Mouse (Mus musculus) lung, adult 2 months (tissue): ENCODE measurements around the gene Baz2a.
"Not testable (repeated sequence)": the region's sequence is repeated elsewhere in the genome, so short reads cannot be mapped to it uniquely, and the experiment has no call there.

Source experiments
- CTCF ChIP-seq: fragments of 200-500 bp; IDR thresholded peaks from 2 replicates; pipeline ENCODE4 v1.5.1; 2011; ENCODE audit warnings: mild to moderate bottlenecking, low read length, control low read depth; ENCODE audit not compliant: insufficient read depth
- POLR2A ChIP-seq: fragments of 200-500 bp; IDR thresholded peaks from 2 replicates; pipeline ENCODE4 v1.6.1; 2011; ENCODE audit warnings: low read depth, mild to moderate bottlenecking, control low read depth, low read length, borderline replicate concordance; ENCODE audit errors: extremely low read depth

DNA sequence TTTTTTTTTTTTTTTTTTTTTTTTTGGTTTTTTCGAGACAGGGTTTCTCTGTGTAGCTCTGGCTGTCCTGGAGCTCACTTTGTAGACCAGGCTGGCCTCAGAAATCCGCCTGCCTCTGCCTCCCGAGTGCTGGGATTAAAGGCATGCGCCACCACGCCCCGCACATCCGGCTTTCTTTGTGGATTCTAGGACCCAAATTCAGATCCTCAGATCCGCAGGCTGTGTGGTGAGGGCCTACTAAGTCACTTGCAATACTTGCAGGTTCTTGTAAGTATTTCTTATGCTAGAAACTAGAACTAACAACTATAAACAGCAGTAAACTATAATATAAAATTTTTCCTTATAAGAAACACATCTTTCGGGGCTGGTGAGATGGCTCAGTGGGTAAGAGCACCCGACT, 80.0 kb downstream of the Baz2a start:
- not testable (repeated sequence) for TF ChIP-seq POLR2A, CTCF
